Mouse (Mus musculus): ENCODE measurements at regions not wholly inside any gene's neighbourhood (a gene's known extent, or its start where the extent isn't known, plus 50 kb on each side); places are given as distances from the start of the nearest gene placed in this dataset.

GRCm38 (mm10) chr2:50807162-50807960 lies 341.6 kb downstream of the Rnd3 start:
- TF ChIP-seq EP300 (IDR thresholded peaks at IDR 0.05; ENCODE audit: low read depth) (no peak), CTCF (IDR thresholded peaks at IDR 0.05; ENCODE audit: low read depth) (no peak)
